Mouse (Mus musculus) cortical plate, adult 2 months (tissue): ENCODE results near the gene Vps52.

Experiments
- CTCF ChIP-seq: fragments of 200-500 bp; IDR thresholded peaks from 2 replicates; pipeline ENCODE4 v1.5.1; 2011; ENCODE audit warnings: mild to moderate bottlenecking, control low read depth, low read length; ENCODE audit not compliant: insufficient read depth; ENCODE audit errors: extremely low read depth
- POLR2A ChIP-seq: fragments of 200-500 bp; IDR thresholded peaks from 2 replicates; pipeline ENCODE4 v1.6.1; 2011; ENCODE audit warnings: mild to moderate bottlenecking, low read length, control low read depth; ENCODE audit not compliant: insufficient read depth; ENCODE audit errors: extremely low read depth

DNA sequence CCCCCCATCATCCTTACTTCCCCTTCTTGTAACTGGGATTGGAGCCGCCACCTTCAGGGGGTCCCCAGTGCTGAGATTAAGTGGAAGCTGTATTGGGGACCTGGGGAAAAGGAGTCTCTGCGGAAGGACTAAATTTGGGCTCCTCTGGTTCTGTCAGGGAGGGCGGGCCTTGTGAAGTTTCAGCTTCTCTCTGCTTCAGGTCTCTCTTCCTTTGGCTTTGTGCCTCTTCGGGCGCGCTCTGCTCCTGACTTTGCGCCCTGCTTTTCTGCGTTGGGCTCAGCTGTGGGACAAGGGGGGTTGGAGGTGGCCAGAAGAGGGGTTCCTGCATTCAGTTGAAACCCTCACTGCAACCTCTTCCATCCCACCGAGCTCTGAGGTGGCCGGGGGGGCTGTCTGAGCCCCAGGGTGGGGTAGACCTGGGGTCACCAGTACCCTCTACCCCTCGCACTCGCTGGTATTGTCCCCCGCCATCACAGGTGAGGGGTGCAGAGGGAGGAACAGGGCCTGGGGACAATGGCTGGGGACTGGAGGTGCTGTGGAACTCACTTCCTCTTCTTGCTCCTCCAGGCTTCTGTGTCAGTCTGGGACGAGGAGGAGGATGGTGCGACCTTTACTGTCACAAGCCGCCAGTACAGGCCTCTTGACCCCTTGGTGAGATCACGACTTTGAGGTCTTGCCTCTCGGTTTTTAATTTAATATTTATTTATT lies 24.3 kb upstream of the Vps52 start:
- TF ChIP-seq CTCF: no peak
- no peak for TF ChIP-seq POLR2A
